Mouse (Mus musculus) A20 (cell line): Measurements from ENCODE around the gene Rpl38.
"Not testable (repeated sequence)": the region's sequence is repeated elsewhere in the genome, so short reads cannot be mapped to it uniquely, and the experiment has no call there.

ENCODE experiments used
- DNase-seq: peaks from one replicate; pipeline ENCODE4 v3.0.0-alpha.2; 2011; ENCODE audit warnings: low read depth, low spot score

The Rpl38 gene

DNA sequence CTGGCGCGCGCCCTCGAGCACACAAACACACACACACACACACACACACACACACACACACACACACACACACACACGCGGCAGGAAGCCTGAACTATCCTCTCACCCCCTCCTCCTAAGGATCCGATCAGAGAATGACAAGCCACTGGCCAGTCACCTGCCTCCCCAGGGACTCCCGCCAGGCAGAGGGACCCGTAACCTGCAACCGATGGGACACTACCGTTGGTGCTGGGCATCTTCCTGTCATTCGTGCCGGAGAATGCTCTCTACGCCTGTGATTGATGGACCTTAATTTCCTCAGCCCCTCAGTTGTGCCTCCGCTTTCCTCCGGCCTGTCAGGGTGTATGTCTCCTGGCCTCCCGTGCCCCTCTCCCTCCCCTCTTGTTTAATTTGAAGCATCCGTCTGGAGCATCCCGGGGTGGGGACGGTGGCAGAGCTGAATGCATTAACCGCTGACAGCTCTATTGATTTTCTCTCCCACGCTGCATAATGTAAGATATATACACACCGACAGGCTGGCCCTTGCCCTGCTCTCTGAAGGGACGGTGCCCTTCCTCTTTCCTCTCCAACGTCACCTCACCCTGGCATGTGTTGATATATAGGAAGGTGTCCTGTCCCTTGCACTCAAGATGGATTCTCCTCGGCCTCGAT, 11.2 kb upstream of the Rpl38 start:
- no peak for DNase-seq

DNA sequence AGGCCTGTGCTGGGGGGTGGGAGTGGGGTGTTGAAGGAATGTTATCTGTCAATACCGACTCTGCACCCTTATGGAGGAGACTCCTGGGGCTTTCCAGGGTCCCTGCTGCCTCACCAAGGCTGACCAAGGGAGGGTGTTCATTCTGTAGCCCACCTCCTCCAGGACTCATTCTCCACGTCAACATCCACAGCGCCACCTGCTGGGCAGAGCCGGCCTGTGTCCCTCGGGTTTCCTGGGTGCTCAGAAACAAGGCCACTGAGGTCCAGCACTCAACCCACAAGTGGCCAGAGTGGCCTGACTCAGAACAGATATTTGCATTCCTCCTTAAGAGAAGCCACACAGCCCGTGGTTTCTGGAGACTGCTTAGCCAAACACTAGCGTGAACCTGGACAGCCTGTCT, 10.6 kb upstream of the Rpl38 start:
- peak; percentile 62 for DNase-seq

DNA sequence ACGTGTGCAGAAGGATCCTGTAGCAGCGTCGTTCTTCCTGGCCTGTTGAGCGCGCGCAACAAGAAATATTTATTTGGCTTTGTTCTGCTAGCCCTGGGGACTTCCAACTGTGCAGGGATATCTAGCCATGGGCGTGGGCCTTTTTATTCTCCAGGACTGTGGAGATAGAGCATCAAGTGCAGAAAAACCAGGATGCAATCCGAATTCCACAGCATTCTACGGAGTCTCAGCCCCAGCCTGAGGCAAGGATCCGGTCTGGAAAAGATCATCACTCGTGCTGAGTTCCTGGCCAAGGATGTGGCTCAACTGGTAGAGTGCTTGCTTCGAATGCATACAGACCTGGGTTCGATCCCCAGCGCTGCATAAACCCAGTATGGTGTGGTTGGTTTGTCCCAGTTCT, 6.2 kb upstream of the Rpl38 start:
- DNase-seq, result no peak

DNA sequence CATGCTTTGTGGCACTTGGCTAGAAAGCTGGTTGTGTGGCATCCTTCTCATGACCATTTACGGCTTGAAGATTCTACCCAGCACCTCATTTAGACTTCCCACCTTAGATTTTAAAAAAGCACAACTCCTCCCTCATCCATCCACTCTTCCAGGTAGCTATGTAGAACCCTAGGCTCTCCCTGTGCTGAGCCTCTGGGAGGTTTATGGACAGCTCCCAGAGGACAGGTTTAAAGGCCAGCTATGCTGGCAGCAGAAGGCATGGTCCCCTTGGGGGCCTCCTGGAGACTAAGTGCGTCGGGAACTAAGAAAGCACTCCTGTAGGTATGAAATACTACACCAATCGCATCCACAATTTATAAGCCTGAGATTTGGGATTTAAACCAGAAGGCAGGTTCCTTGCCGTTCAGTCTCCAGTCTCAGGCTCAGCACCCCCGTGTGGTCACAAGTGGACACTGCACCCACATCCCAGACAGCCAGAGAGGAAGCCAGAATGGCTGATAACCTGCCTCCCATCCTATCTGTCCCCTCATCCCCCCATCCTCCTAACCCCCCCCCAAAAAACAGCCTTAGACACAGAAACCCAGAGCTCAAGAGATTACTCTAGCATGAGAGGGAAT, 5.5 kb upstream of the Rpl38 start:
- DNase-seq, result peak; percentile 45

DNA sequence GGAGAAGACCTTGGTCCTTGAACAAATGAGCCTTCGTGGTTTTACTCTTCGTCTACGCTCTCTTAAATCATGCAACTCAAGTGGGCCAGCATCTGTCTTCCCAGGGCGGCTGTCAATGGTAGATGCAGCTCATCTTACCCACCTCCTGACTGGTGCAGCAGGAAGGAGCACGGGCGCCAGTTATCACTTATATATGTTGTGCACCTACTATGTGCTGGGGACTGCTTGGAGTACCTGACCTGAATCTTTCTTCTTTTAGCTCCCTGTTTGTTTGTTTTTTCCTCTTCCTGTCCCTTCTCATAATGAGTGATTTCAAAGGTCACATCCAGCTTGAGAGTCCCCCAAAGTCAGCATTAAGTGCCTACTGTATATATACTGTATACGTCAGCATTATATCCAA, 4.2 kb upstream of the Rpl38 start:
- DNase-seq, result no peak

GRCm38 (mm10) chr11:114665463-114665862, 2.9 kb upstream of the Rpl38 start:
- DNase-seq, result no peak

DNA sequence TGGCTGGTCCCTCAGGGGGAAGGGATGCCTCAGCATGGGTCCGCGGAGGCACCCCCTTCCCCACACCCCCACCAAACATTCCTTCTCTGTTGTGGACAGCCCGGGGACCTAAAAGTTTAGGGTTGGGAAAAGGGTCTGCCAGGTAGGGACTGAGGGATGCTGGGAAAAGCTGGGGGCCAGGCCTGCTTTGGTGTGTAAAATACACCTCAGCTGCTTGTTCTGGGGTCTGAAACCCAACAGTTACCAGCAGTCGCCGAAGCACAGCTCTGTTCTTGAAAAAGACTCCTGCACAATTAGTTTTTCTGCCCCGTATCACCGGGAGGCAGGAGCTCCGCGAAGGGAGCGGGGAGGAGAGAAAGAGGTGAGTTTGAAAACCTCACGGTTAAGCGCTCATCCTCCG, 1.5 kb upstream of the Rpl38 start:
- DNase-seq, result no peak

GRCm38 (mm10) chr11:114667236-114667931, 940 bp upstream of the Rpl38 start:
- DNase-seq, result no peak

DNA sequence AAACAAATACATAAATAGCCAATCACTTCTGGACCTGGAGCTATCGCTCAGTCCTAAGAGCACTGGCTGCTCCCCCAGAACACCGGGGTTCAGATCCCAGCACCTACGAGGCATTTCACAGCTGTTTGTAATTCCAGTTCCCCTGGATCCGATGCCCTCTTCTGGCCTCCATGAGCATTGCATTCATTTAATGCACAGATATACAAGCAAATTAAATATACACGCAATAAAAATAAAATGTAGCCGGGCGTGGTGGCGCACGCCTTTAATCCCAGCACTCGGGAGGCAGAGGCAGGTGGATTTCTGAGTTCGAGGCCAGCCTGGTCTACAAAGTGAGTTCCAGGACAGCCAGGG, 415 bp upstream of the Rpl38 start:
- DNase-seq, result peak; percentile 66

- DNase-seq, result peak; percentile 81
Measured at GRCm38 (mm10) chr11:114668741-114669623, 658 bp downstream of the Rpl38 start.

GRCm38 (mm10) chr11:114669651-114670168, 1.4 kb downstream of the Rpl38 start:
- DNase-seq, result peak; percentile 60

DNA sequence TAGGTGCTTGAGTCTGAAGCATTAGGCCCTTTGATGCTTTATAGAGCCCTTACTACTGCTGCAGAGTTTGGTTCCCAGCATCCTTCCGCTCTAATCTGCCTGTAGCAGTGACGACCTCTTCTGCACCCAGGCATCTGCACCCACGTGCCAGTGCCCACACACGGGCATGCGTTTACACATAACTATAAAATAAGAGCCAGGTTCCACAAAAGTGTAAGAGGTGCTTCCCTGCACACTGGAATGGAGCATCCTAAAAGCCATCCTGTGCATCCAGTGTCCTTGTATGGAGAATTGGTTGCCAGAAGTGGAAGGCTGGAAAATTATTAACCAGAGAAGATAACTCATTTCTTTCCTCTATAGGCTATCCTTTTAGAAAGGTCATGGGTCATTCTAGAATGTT, 2.8 kb downstream of the Rpl38 start:
- no peak for DNase-seq

DNA sequence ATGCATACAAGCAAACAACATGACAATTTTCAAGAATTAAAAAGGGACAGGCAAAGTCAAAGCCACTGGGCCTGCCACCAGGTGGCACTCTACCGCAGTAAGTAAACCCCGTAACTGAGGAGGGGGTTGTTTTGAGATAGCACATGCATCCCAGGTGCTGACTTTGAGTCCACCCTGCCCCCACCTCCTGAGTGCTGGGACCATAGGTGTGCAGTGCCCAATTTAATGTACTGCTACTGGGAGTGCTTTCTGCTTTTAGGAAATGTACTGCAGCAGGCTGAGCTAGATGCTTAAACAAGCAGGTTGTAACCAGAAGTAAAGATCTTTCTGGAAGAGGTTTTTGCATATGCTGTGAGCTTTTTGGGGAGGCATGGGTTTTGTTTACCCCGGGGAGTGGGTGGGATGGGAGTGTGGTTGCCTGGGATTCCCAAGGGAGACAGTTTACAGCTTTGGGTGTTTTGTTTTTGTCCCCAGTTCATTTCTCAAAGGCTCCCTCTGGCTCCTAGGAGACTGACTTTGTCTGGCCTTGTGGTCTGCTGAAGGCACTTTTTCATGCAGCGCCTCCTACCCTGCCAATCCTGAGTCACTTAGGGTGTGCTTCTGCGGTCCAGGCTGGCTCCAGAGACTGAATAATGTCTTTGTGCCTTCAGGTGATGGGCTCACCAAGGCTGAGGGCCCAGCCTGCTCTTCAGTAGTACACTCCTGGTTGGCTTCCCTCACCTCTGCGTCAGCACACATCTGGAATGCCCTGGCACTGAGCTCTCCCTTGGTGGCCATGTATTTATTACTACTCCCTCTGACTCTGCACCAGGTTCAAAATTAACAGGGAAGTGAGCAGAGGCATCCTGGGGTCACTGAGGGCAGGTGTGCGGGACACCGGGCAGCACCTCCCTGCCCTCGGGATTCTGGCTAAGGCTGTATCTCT, 4.7 kb downstream of the Rpl38 start:
- peak; percentile 70 for DNase-seq

GRCm38 (mm10) chr11:114673719-114674050, 5.4 kb downstream of the Rpl38 start:
- DNase-seq, result peak; percentile 32

GRCm38 (mm10) chr11:114674180-114674579, 5.9 kb downstream of the Rpl38 start:
- DNase-seq, result no peak

- not testable (repeated sequence) for DNase-seq
Measured at GRCm38 (mm10) chr11:114674796-114675195, 6.5 kb downstream of the Rpl38 start.

DNA sequence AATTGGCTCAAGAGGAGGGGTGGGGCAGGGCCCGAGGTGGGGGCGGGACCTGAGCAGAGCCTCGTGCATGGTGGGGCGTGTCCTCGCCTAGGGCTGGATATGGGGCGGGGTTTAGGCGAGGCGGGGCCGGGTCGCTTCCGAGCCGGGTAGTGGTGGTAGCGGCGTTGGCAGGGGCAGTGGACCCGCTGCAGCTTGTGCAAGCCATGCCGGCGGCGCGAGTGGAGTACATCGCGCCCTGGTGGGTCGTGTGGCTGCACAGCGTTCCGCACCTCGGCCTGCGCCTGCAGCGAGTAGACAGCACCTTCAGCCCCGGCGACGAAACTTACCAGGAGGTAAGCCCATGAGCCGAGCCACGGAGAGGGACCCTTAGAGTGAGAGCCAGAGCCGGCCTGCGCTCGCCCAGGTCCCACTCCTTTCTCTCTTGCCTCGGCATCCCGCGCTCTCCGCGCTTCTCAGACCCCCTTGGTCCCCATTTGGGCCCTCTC, 7.1 kb downstream of the Rpl38 start, which contains the start of gene Ttyh2:
Gene Ttyh2, plus strand, starts transcription at position 91 of the 485 bp plus-strand sequence.
- DNase-seq, result peak; percentile 91

- DNase-seq, result no peak
Measured at GRCm38 (mm10) chr11:114675826-114676401, 7.6 kb downstream of the Rpl38 start.

- DNase-seq, result no peak
Measured at GRCm38 (mm10) chr11:114676431-114676830, 8.1 kb downstream of the Rpl38 start.

- DNase-seq, result no peak
Measured at GRCm38 (mm10) chr11:114676896-114677530, 8.7 kb downstream of the Rpl38 start.
